ENCODE assay signal across 11 mouse cellular contexts in genomic region chr5:64161917-64162316, GRCm38 (mm10). TPM values are rescaled to one million over a fixed set of nuclear protein-coding genes. Genes with fewer than 3 reads are reported as not detected.
DNase-seq lines count a peak whose midpoint lies in the region; ATAC-seq lines count a peak whose summit lies in the region.
"Had no signal": no experiment of that assay in that cellular context is flagged by ENCODE, and none has a peak within 500 bp of the region (broad histone marks: within the 10 kb centered on the region; RNA-seq: fewer than 3 reads in every experiment).

No protein-coding gene starts in this region.

- intact Hi-C loops in heart, postnatal 25 days (cut with DNase I): no loop called here

- H3K9me3 ChIP-seq in heart, embryonic 15.5 days (replicated peaks): no peaks in the 10 kb centered on the region
- no peaks in the 10 kb centered on the region for H3K9me3 ChIP-seq in lung, embryonic 16.5 days (ENCODE audit: control insufficient read depth, low read length)
- no peaks in the 10 kb centered on the region for H3K9me3 ChIP-seq in liver, embryonic 13.5 days (replicated peaks)
- no peaks in the 10 kb centered on the region for H3K9me3 ChIP-seq in stomach, embryonic 15.5 days

- H3K4me1 ChIP-seq in heart, embryonic 15.5 days (replicated peaks): peaks cover 20% of the 10 kb centered on the region
- H3K4me1 ChIP-seq in lung, embryonic 16.5 days (replicated peaks; ENCODE audit: control insufficient read depth, insufficient read depth, low read length): peaks cover 16% of the 10 kb centered on the region
- peaks cover 69% of the 10 kb centered on the region for H3K4me1 ChIP-seq in liver, embryonic 13.5 days (replicated peaks)
- peaks cover 7% of the 10 kb centered on the region for H3K4me1 ChIP-seq in stomach, embryonic 15.5 days

- peak overlapping the region; percentile 100; the same call in 1 of the 2 replicates for H3K4me2 ChIP-seq in heart, embryonic 15.5 days
- H3K4me2 ChIP-seq in lung, embryonic 16.5 days (ENCODE audit: low read depth, low read length): peak overlapping the region; percentile 100
- peak overlapping the region; percentile 99 for H3K4me2 ChIP-seq in liver, embryonic 13.5 days
- H3K4me2 ChIP-seq in stomach, embryonic 15.5 days: peak overlapping the region; percentile 97; the same call in 1 of the 2 replicates

- H3K36me3 ChIP-seq in heart, embryonic 15.5 days: no peaks in the 10 kb centered on the region
- no peaks in the 10 kb centered on the region for H3K36me3 ChIP-seq in lung, embryonic 16.5 days (ENCODE audit: control insufficient read depth, insufficient read depth, low read length)
- no peaks in the 10 kb centered on the region for H3K36me3 ChIP-seq in liver, embryonic 13.5 days
- no peaks in the 10 kb centered on the region for H3K36me3 ChIP-seq in stomach, embryonic 15.5 days

- H3K27me3 ChIP-seq in heart, embryonic 15.5 days: 0 out of 2 replicates have a peak, but pooled peaks cover 5% of the 10 kb centered on the region
- peaks cover 2% of the 10 kb centered on the region; the same call in 1 of the 2 replicates for H3K27me3 ChIP-seq in lung, embryonic 16.5 days (ENCODE audit: control insufficient read depth, insufficient read depth, low read depth, low read length)
- peaks cover 21% of the 10 kb centered on the region for H3K27me3 ChIP-seq in liver, embryonic 13.5 days
- 0 out of 2 replicates have a peak, but pooled peaks cover 4% of the 10 kb centered on the region for H3K27me3 ChIP-seq in stomach, embryonic 15.5 days (replicated peaks)

- no peak for ATAC-seq in heart, embryonic 15.5 days (replicated peaks; ENCODE audit: insufficient number of reproducible peaks, insufficient read depth, low FRiP score, low read depth)
- no peak for ATAC-seq in lung, embryonic 16.5 days (ENCODE audit: low read depth)
- ATAC-seq in liver, embryonic 13.5 days (ENCODE audit: low read depth): peak; percentile 58
- ATAC-seq in stomach, embryonic 15.5 days (ENCODE audit: insufficient read depth, low FRiP score, low read depth): no peak

- DNase-seq in heart, postnatal 25 days (ENCODE audit: low spot score): no peak
- DNase-seq in lung, postnatal 36 days: no peak
- DNase-seq in liver, embryonic 13.5 days: no peak
- no peak for DNase-seq in ovary, adult 18-20 months (ENCODE audit: low spot score)
- DNase-seq: cerebellum, adult 11 months; kidney, adult 9 months had no signal

- 52% methylated on average over 3 of the region's 3 CpGs for WGBS in heart, embryonic 15.5 days
- WGBS in lung, embryonic 16.5 days: 48% methylated on average over 3 of the region's 3 CpGs
- 24% methylated on average over 3 of the region's 3 CpGs for WGBS in liver, embryonic 13.5 days (ENCODE audit: insufficient replicate concordance)
- WGBS in stomach, embryonic 15.5 days: 63% methylated on average over 3 of the region's 3 CpGs

- no peak overlapping the region for H3K4me3 ChIP-seq in heart, embryonic 15.5 days
- no peak overlapping the region for H3K4me3 ChIP-seq in lung, embryonic 16.5 days (ENCODE audit: low read length)
- peak overlapping the region; percentile 76 for H3K4me3 ChIP-seq in liver, embryonic 13.5 days (replicated peaks)
- no peak overlapping the region for H3K4me3 ChIP-seq in stomach, embryonic 15.5 days (replicated peaks)

- no peak overlapping the region for H3K9ac ChIP-seq in heart, embryonic 15.5 days
- no peak overlapping the region for H3K9ac ChIP-seq in lung, embryonic 16.5 days (ENCODE audit: low read length)
- no peak overlapping the region for H3K9ac ChIP-seq in liver, embryonic 13.5 days
- no peak overlapping the region for H3K9ac ChIP-seq in stomach, embryonic 15.5 days

- no peak overlapping the region for H3K27ac ChIP-seq in heart, embryonic 15.5 days
- H3K27ac ChIP-seq in lung, embryonic 16.5 days (ENCODE audit: low read length): no peak overlapping the region
- H3K27ac ChIP-seq in liver, embryonic 13.5 days: peak overlapping the region; percentile 58
- no peak overlapping the region for H3K27ac ChIP-seq in stomach, embryonic 15.5 days
- H3K27ac ChIP-seq: layer of hippocampus, adult 2 months; left cerebral cortex, adult 2 months had no signal

RNA-seq across cellular contexts. Expression of gene Tbc1d1, which starts 5.8 kb away (rescaled TPM):
- polyA plus RNA-seq in heart, embryonic 15.5 days (2015; fragmentation: Nextera tagmentation; extraction: Ambion mirVana): 23.0 and 26.2 TPM in 2 replicates
- total RNA-seq in heart, postnatal 25 days (2021): 10 to 100 TPM; 17.0 to 20.2 TPM
- polyA plus RNA-seq in lung, embryonic 16.5 days (2015; fragmentation: Nextera tagmentation; extraction: Ambion mirVana): 38.9 and 41.5 TPM in 2 replicates
- 7.0 and 10.2 TPM in 2 replicates for polyA plus RNA-seq in liver, embryonic 13.5 days (2015; fragmentation: Nextera tagmentation; extraction: Ambion mirVana)
- 28.9 and 33.3 TPM in 2 replicates for polyA plus RNA-seq in stomach, embryonic 15.5 days (2015; fragmentation: Nextera tagmentation; extraction: Ambion mirVana)
